Mouse (Mus musculus): Measurements from ENCODE around the gene Gm36210.
A peak's percentile ranks its signal among the peaks of the same experiment; 100 is the strongest.
"Not testable (repeated sequence)": the region's sequence is repeated elsewhere in the genome, so short reads cannot be mapped to it uniquely, and the experiment has no call there.

Gm36210 gene

GRCm38 (mm10) chr7:4879036-4879435 lies 27.3 kb downstream of the Gm36210 start:
- not testable (repeated sequence) for DNase-seq (ENCODE audit: extremely low spot score)

- DNase-seq (ENCODE audit: extremely low spot score), result no peak
Measured at GRCm38 (mm10) chr7:4878186-4878585, 28.1 kb downstream of the Gm36210 start.

DNA sequence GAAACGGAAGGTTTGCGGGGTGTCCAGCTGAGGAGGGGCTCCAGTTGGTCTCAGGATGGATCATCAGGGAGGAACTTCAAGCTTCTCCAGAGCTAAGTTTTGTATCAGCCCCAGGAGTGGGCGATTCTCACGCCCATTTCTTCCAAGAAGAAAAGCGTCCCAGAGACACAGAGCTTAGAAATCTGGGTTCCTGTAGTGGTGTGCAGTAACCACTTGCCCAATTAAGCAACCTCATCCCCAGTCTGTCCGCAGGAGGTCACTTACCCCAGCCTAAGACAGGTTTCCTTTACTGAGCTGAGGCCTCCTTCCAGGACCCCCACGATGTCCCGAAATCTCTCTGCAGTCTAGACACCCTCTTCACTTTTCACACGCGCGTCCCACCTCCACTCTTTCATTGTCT lies 29.1 kb downstream of the Gm36210 start:
- DNase-seq (ENCODE audit: extremely low spot score), result no peak

GRCm38 (mm10) chr7:4876753-4877221 lies 29.5 kb downstream of the Gm36210 start, which contains the start of gene Isoc2a:
Gene Isoc2a, plus strand, starts transcription at chr7:4877153.
- DNase-seq (ENCODE audit: extremely low spot score), result peak; percentile 93

DNA sequence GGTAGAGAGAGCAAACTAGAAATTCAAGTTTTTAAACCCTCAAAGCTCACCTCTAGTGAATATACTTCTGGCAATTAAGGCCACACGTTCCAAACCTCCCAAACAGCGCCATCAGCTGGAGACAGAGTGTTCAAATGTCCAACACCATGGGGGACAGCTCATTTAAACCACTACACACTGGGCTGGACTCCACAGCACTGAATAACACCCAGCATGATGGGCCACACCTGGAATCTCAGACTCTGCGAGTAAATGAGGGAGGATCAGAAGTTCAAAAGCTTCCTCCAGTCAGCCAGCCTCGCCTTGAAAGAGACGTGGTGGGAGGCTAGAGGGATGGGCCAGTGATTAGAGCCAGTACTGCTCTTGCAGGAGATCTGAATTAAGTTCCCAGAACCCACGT lies 36.2 kb downstream of the Gm36210 start, which contains the start of gene Isoc2b:
Gene Isoc2b (minus strand): TSS at position 126 of the 400 bp plus-strand sequence.
- no peak for DNase-seq (ENCODE audit: extremely low spot score)

DNA sequence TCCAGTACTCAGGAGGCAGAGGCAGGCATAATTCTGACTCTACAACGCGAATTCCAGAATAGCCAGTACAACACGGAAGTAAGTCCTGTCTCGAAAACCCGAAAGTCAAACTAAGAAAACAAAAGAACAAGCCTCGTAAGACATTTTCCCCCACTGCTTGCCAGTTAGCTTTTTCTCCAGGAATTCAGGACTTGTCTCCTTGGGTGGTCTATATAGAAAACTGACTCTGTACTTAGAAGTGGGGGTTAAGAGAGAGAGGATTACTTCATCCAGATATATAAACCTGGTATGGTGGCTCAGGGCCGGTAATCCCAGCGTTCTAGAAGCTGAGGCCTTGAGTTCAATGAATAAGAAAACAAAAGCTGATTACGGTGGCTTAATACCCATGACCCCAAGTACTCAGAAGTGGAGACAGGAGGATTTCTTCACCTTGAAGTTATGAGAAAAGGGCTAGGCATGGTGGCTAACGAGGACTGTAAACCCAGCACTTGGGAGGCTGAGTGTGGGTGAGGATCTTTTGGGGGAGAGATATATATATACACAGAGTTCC lies 39.6 kb downstream of the Gm36210 start:
- DNase-seq (ENCODE audit: extremely low spot score), result peak; percentile 9

DNA sequence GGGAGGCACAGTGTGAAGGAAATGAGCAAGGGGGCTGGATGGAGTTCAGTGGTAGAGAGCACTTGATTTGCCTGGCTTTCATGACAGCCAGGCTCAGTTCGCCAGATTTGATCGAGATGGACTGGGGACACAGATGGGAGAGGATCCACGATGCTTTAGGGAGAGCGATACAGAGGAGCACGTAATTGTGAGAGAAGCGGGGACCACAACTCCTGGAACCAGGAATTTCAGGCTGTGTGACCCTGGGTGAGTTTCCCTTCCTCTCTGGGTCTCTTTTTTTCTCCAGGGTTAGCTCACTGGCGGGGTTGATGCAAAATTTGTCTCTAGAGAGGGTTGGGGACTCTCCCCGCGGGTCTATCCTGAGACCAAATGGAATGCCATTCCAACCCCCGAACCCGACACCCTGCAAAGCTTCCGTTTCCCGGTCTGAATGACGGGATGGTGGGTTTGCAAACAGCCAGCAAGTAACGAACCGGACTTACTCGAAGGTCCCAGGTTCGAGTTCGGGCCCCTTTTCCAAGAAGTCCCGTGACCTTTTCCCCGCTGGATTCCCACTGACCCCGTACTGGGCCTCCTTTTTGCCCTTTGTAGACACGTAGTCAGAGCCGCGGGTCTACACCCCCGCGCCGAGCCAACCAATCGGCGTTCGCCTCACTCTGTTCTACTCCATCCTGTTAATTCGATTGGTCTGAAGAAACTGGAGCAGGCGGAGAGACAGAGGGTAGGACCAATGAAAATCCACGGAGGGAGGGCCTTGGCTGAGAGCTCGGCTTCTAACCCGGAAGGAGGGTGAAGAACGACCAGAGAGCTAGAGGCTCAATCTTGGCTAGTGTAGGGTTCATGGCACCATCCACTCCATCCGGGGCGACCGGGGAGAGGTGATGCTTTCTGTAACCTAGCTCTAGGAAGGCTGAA lies 40.5 kb downstream of the Gm36210 start:
- DNase-seq (ENCODE audit: extremely low spot score), result peak; percentile 94

GRCm38 (mm10) chr7:4865090-4865489 lies 41.2 kb downstream of the Gm36210 start:
- DNase-seq (ENCODE audit: extremely low spot score), result peak; percentile 45

GRCm38 (mm10) chr7:4864130-4864845 lies 42.0 kb downstream of the Gm36210 start:
- no peak for DNase-seq (ENCODE audit: extremely low spot score)

GRCm38 (mm10) chr7:4863541-4864080 lies 42.7 kb downstream of the Gm36210 start:
- DNase-seq (ENCODE audit: extremely low spot score), result no peak

GRCm38 (mm10) chr7:4863041-4863440 lies 43.3 kb downstream of the Gm36210 start:
- DNase-seq (ENCODE audit: extremely low spot score), result no peak

DNA sequence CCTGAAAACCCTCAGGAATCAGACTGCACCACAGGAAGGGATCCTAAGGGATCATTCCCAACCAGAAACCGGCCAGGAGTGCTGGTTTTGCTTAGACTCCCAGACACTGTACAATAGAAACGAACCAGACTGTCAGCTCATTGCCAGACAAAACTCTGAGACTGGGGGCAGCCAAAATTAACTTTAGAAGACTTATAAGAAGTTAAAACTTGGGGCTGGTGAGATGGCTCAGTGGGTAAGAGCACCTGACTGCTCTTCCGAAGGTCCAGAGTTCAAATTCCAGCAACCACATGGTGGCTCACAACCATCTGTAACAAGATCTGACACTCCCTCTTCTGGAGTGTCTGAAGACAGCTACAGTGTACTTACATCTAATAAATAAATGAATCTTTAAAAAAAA lies 45.4 kb downstream of the Gm36210 start:
- not testable (repeated sequence) for DNase-seq (ENCODE audit: extremely low spot score)

- no peak for DNase-seq (ENCODE audit: extremely low spot score)
Measured at GRCm38 (mm10) chr7:4859418-4859978, 46.8 kb downstream of the Gm36210 start.

DNA sequence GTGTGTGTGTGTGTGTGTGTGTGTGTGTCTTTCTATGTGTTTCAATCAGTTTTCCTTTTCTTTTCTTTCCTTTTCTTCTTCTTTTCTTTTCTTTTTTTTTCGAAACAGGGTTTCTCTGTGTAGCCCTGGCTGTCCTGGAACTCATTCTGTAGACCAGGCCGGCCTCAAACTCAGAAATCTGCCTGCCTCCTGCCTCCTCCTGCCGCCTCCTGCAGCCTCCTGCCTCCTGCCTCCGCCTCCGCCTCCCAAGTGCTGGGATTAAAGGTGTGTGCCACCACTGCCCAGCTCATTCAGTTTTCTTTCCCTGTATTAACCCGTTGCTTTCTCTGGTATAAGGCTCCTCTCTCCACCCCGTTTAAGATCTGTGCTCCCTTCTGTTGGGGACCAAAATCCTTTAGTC lies 49.0 kb downstream of the Gm36210 start:
- no peak for DNase-seq (ENCODE audit: extremely low spot score)

GRCm38 (mm10) chr7:4856508-4856907 lies 49.8 kb downstream of the Gm36210 start:
- DNase-seq (ENCODE audit: extremely low spot score), result no peak

GRCm38 (mm10) chr7:4853613-4854012 lies 52.7 kb downstream of the Gm36210 start:
- DNase-seq (ENCODE audit: extremely low spot score), result no peak

DNA sequence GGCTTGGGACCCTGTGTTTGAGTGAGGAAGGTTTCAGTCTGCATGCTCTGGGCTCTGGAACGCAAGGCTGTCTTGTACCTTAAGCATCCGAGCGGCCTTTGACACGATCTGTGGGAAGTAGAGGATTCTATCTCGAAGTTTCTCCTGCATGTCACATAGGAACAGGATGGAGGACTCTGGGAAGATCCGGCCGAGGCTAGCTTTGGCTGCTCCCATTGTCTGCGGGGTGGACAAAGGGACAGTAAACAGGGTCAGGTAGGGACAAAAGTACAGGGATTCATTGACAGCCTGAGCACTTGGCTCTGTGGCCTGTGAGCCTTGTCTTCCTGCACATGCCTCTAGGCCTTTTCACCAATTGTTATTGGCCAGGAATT lies 55.0 kb downstream of the Gm36210 start:
- no peak for DNase-seq (ENCODE audit: extremely low spot score)

DNA sequence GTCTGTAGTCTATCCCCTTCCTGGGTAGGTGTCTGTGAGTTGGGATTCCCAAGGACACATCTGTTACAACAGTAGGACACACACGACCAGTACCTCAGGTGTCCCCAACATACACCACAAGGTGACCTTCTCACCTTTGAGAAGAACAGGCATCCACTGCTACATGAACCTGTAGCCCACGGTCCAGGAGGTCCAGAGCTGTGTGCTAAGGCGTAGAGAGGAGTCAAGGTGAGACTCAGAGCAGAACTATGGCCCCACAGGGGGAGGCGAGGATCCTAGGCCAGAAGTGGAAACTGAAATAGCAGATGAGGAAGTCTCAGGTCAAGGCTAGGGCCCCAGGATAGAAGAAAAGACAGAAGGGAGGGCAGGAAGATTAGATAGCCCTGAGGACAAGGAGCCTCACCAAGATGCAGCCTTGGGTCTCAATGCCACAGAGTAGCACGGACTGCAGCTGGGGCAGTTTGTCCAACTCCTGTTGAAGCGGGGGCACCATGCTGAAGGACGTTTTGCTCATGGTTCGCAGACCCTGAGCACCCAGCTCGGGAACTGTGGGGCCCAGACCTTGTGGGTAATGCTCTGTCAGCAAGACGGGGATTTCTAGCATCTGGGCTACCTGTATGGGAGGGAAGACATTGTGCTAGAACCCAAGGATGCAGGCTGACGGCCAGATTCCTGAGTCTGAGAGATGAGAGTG lies 55.5 kb downstream of the Gm36210 start:
- DNase-seq (ENCODE audit: extremely low spot score), result no peak

GRCm38 (mm10) chr7:4849372-4849771 lies 56.9 kb downstream of the Gm36210 start:
- DNase-seq (ENCODE audit: extremely low spot score), result no peak
